Mouse (Mus musculus) myocyte (in vitro differentiated cells): ENCODE measurements around the gene Vps52. TPM values are rescaled to one million over a fixed set of nuclear protein-coding genes. Genes with fewer than 3 reads are reported as not detected.
"Not testable (repeated sequence)": the region's sequence is repeated elsewhere in the genome, so short reads cannot be mapped to it uniquely, and the experiment has no call there.

ENCODE experiments used
- H3K27me3 ChIP-seq: one replicate; pipeline ENCODE4 v1.6.1; 2011; ENCODE audit not compliant: control insufficient read depth, insufficient read depth, insufficient read length
- H3K36me3 ChIP-seq: one replicate; pipeline ENCODE4 v1.6.1; 2011; ENCODE audit not compliant: control insufficient read depth, insufficient read depth
- H3K4me2 ChIP-seq: one replicate; pipeline ENCODE4 v1.6.1; 2011; ENCODE audit warnings: low read depth, control low read depth
- H3K4me3 ChIP-seq: one replicate; pipeline ENCODE4 v1.5.1; 2011; ENCODE audit warnings: mild to moderate bottlenecking, control low read depth, moderate library complexity
- H3K79me2 ChIP-seq: one replicate; pipeline ENCODE4 v1.6.1; 2011; ENCODE audit not compliant: control insufficient read depth, insufficient read depth
- H3ac ChIP-seq: one replicate; pipeline ENCODE4 v1.6.1; 2011; ENCODE audit not compliant: control insufficient read depth, insufficient read length
- CEBPB ChIP-seq: IDR thresholded peaks from 2 replicates; pipeline ENCODE4 v1.6.1; 2011; ENCODE audit warnings: mild to moderate bottlenecking, moderate library complexity; ENCODE audit not compliant: poor library complexity, insufficient read depth, severe bottlenecking
- E2F4 ChIP-seq: IDR thresholded peaks from one replicate; pipeline ENCODE4 v1.6.1; 2011; ENCODE audit warnings: mild to moderate bottlenecking, control low read depth, moderate library complexity; ENCODE audit not compliant: insufficient read depth
- MAX ChIP-seq: IDR thresholded peaks from one replicate; pipeline ENCODE4 v1.6.1; 2011; ENCODE audit warnings: low read depth, mild to moderate bottlenecking, control low read depth
- MYOD1 ChIP-seq, 3 experiments: IDR thresholded peaks; one replicate each; pipeline ENCODE4 v1.6.1; 2011; ENCODE audit warnings: control low read depth in 2 of 3, low read depth in 2 of 3, mild to moderate bottlenecking in 2 of 3, moderate library complexity in 1 of 3; ENCODE audit not compliant: insufficient read length in 2 of 3, control insufficient read depth in 1 of 3
- MYOG ChIP-seq, 3 experiments: IDR thresholded peaks; one replicate each; pipeline ENCODE4 v1.6.1; 2011; ENCODE audit warnings: control low read depth in 2 of 3, low read depth in 2 of 3, mild to moderate bottlenecking in 2 of 3; ENCODE audit not compliant: insufficient read length in 2 of 3, control insufficient read depth in 1 of 3, insufficient read depth in 1 of 3
- POLR2A ChIP-seq: IDR thresholded peaks from one replicate; pipeline ENCODE4 v1.6.1; 2011; ENCODE audit warnings: low read depth, mild to moderate bottlenecking, control low read depth, moderate library complexity; ENCODE audit not compliant: insufficient read length
- POLR2AphosphoS2 ChIP-seq: IDR thresholded peaks from one replicate; pipeline ENCODE4 v1.6.1; 2011; ENCODE audit warnings: low read depth, control low read depth; ENCODE audit not compliant: insufficient read length
- REST ChIP-seq: IDR thresholded peaks from one replicate; pipeline ENCODE4 v1.6.1; 2011; ENCODE audit warnings: mild to moderate bottlenecking, control low read depth, moderate library complexity; ENCODE audit not compliant: insufficient read depth, insufficient read length
- SRF ChIP-seq: IDR thresholded peaks from one replicate; pipeline ENCODE4 v1.6.1; 2011; ENCODE audit warnings: low read depth; ENCODE audit not compliant: control insufficient read depth, insufficient read length
- TCF12 ChIP-seq: IDR thresholded peaks from one replicate; pipeline ENCODE4 v1.6.1; 2011; ENCODE audit warnings: mild to moderate bottlenecking, control low read depth; ENCODE audit not compliant: poor library complexity, insufficient read depth, severe bottlenecking
- TCF3 ChIP-seq: IDR thresholded peaks from one replicate; pipeline ENCODE4 v1.6.1; 2011; ENCODE audit warnings: low read depth, control low read depth; ENCODE audit not compliant: insufficient read length
- USF1 ChIP-seq: IDR thresholded peaks from one replicate; pipeline ENCODE4 v1.6.1; 2011; ENCODE audit warnings: low read depth, mild to moderate bottlenecking, control low read depth, moderate library complexity
- polyA plus RNA-seq: library from polyadenylated mRNA; unstranded; fragments of >200 nt; fragmentation: generic; extraction: Trizol; gene quantifications from one replicate; pipeline ENCODE4 v1.2.1, GENCODE M21; 2012; ENCODE audit warnings: missing spikeins

Gene Vps52
- polyA plus RNA-seq, 1 experiment = 29.9 TPM

DNA sequence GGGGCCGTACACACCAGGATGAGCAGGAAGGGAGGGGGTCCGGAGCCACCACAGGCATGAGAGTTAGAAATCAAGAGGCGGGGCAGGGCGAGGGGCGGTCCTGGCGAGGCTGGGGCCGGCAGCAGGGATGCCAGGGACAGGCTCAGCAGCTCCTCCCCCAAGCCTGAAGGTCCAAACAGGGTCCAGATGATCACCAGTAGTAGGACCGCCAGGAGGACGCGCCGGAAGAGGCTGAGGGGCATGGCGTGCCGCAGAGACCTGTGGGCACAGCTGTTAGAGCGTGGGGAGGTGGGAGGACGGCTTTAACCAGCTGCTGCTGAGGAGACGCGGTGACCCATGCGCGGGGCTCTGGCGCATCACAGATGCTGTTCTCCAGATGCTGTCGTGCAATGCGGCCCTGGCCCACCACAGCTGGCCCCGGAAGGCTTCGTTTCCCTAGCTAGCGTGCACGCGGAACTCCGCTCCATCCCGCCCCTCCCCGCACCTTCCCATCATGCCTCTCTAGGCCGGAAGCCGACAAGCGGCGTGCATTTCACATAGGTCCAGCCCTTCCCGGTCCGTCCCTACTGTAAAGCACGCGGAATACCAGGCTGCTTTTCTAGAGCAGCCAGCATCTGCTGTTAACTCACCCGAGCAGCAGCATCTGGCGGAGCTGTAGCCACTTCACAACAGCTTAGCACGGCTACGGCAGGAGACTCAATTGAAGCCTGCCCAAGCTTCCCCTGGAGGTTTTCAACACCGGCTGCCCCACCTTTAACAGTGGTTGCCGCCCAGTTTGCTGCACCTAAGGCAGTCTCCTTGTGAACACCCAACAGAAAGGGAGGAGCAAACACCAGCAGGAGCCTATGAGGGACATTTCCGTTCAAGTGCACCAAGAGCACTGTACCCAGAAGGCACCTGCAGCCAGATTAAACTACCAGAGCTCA lies 4.3 kb upstream of the Vps52 start, which contains the start of gene B3galt4:
B3galt4 (minus strand) TSS at position 468 of the 926 bp plus-strand sequence.
- TF ChIP-seq TCF3 = peak; percentile 55
- peak in 2 of 3 experiments; percentile 88 to 90 for TF ChIP-seq MYOD1 (IDR thresholded peaks at IDR 0.05; ENCODE audit: control insufficient read depth in 1 of 3, insufficient read length in 2 of 3, low read depth in 2 of 3)
- TF ChIP-seq POLR2A = peak; percentile 71
- no peak for TF ChIP-seq E2F4
- TF ChIP-seq POLR2AphosphoS2 = peak; percentile 95
- TF ChIP-seq CEBPB = no peak
- no peak for TF ChIP-seq SRF
- peak in 2 of 3 experiments; percentile 80 to 89 for TF ChIP-seq MYOG (IDR thresholded peaks at IDR 0.05; ENCODE audit: control insufficient read depth in 1 of 3, insufficient read depth in 1 of 3, insufficient read length in 2 of 3, low read depth in 2 of 3)
- Histone ChIP-seq H3ac (no peak within 1 kb of the TSS), H3K4me3 (peak within 1 kb of the TSS; percentile 5), H3K27me3 (no peaks in the 10 kb centered on the region), H3K4me2 (peak within 1 kb of the TSS; percentile 78), H3K79me2 (peaks cover 24% of the 10 kb centered on the region), H3K36me3 (peaks cover 15% of the 10 kb centered on the region)

DNA sequence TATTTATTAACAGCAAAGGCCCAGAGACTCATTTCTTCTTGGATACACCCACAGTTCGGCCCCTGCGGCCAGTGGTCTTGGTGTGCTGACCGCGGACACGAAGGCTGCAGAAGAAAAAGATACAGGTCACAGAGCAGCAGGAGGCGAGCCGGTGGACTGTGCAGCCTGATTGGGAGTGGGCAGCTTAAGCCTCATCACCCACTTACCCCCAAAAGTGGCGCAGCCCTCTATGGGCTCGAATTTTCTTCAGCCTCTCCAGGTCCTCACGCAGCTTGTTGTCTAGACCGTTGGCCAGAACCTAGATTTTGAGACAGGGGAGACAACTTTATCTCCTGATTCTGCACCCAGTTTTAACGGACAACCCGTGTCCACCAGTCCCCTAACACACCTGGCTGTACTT lies 3.6 kb upstream of the Vps52 start:
- H3K27me3 ChIP-seq, H3ac ChIP-seq: not testable (repeated sequence)
- Histone ChIP-seq H3K36me3 (peaks cover 15% of the 10 kb centered on the region), H3K4me2 (peak overlapping the region; percentile 78), H3K4me3 (peak overlapping the region; percentile 5), H3K79me2 (peaks cover 29% of the 10 kb centered on the region)

DNA sequence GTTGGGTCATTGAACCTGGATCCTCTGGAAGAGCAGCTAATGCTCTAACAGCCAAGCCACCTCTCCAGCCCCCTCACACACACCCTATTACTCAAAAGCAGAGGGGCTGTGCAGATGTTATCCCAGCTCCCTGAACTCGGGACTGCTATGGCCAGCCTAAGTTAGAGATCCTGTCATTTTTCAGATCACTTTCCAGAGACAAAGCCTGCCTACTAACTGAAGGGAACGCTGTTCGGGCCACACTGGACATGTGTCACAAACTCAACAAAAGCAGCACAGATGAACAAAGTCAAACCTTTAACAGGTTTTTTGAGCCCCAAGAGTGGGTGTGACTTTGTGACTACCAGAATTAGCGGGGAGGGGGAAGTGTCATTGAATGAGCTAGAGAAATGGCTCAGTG lies 2.7 kb upstream of the Vps52 start:
- TF ChIP-seq MYOG (IDR thresholded peaks at IDR 0.05; ENCODE audit: control insufficient read depth in 1 of 3, insufficient read depth in 1 of 3, insufficient read length in 2 of 3, low read depth in 2 of 3) (no peak), MYOD1 (IDR thresholded peaks at IDR 0.05; ENCODE audit: control insufficient read depth in 1 of 3, insufficient read length in 2 of 3, low read depth in 2 of 3) (no peak), MAX (no peak), SRF (no peak), TCF3 (no peak), TCF12 (no peak), E2F4 (no peak), POLR2AphosphoS2 (no peak)
- peak overlapping the region; percentile 93 for H3K4me3 ChIP-seq
- no peak overlapping the region for H3ac ChIP-seq
- H3K4me2 ChIP-seq = peak overlapping the region; percentile 59
- H3K27me3 ChIP-seq = no peaks in the 10 kb centered on the region
- H3K36me3 ChIP-seq = peaks cover 15% of the 10 kb centered on the region
- H3K79me2 ChIP-seq = peaks cover 29% of the 10 kb centered on the region

DNA sequence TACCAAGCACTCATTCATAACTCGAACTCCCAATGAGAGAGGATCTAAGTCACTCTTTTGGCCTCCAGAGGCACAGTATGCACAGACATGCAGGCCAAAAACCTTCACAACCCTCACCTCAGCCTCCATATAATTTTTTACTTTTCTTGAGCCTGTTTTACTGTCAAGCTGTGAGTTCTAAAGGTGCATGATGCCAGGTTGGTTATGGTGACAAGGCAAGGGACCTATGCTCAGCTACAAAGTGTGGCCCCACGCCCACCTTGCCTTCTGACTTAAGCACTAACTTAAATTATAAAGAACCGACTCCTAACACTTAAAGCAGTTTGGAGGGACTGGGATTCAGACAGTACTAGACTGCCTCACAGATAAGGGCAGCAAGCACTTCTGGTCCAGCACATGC lies 2.3 kb upstream of the Vps52 start:
- peaks cover 29% of the 10 kb centered on the region for H3K79me2 ChIP-seq
- H3ac ChIP-seq = no peak overlapping the region
- no peaks in the 10 kb centered on the region for H3K27me3 ChIP-seq
- peaks cover 15% of the 10 kb centered on the region for H3K36me3 ChIP-seq
- TF ChIP-seq TCF3 (no peak), E2F4 (no peak), REST (no peak), MYOG (IDR thresholded peaks at IDR 0.05; ENCODE audit: control insufficient read depth in 1 of 3, insufficient read depth in 1 of 3, insufficient read length in 2 of 3, low read depth in 2 of 3) (no peak), TCF12 (no peak), POLR2A (no peak), MAX (no peak), USF1 (no peak), SRF (no peak), POLR2AphosphoS2 (no peak), MYOD1 (IDR thresholded peaks at IDR 0.05; ENCODE audit: control insufficient read depth in 1 of 3, insufficient read length in 2 of 3, low read depth in 2 of 3) (no peak)
- peak overlapping the region; percentile 93 for H3K4me3 ChIP-seq
- H3K4me2 ChIP-seq = peak overlapping the region; percentile 59

DNA sequence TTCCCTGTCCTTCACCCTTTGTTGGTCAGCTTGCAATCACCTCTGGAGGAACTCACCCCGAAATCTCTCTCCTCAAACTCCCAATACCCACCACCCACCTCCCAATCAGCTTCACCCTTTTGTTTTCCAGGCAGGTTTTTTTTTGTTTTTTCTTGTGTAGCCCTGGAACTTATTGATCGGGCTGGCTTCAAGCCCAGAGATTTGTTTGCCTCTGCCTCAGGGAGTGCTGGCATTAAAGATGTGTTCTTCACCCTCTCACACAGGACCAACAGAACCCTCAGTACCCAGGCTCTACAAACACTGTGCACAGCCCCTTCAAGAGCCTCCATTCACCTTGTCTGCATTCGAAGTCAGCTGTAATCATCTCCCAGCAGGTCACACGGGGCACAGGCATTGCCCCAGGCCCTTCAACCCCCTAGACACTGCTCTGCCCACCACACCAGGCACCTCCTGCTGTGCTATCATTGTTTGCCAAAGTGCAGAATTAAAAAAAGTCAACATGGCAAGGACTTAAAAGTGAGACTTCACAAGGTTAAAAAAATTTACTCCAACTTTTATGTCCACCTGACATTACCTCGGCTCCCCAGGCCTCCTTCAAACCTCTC lies 1.5 kb upstream of the Vps52 start:
- Histone ChIP-seq H3K4me2 (peak overlapping the region; percentile 81), H3K4me3 (peak overlapping the region; percentile 93), H3K36me3 (peaks cover 15% of the 10 kb centered on the region), H3ac (peak overlapping the region; percentile 71), H3K79me2 (peaks cover 29% of the 10 kb centered on the region), H3K27me3 (no peaks in the 10 kb centered on the region)
- TF ChIP-seq MAX (no peak), POLR2A (peak; percentile 37)
